Mouse (Mus musculus): ENCODE measurements around the gene Lcorl.
A peak's percentile ranks its signal among the peaks of the same experiment; 100 is the strongest.

Lcorl gene

DNA sequence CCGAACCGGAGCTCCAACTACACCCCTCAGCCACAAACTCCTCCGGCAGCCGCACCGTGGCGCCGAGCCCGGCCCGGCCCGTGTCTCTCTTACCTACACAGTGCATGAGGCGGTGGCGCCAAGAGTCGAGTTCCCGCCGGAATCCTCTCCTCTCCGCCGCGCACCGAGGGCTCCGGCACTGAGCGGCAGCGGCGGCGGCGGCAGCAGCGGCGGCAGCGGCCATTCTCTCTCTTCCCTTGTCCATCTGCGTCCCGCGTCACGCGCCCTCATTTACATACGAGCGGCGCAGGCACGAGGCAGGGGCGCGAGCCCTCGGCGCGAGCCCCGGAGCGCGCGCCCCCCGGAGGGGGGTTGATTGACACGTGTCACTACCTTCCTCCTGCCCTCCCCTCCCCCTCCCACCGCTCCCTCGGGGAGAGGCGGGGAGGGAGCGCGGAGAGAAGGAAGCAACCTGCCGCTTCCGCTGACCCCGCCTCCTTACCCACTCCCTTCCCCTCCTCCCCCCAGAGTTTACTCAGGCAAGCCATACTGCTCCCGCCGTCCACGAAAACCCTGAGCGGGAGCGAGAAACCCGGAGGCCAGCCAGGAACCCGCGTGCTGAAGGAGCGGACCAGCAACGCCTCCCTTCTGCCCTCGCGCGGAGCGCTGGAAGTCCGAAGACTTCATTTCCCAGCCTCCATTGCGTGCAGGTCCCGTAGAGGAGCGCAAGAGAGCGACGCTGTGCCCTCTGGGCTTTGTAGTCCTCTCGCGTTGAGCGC lies at the start of gene Lcorl:
Lcorl (minus strand) TSS at position 362 of the 758 bp plus-strand sequence.
- DNase-seq (ENCODE audit: low read depth, low spot score), result peak; percentile 99

DNA sequence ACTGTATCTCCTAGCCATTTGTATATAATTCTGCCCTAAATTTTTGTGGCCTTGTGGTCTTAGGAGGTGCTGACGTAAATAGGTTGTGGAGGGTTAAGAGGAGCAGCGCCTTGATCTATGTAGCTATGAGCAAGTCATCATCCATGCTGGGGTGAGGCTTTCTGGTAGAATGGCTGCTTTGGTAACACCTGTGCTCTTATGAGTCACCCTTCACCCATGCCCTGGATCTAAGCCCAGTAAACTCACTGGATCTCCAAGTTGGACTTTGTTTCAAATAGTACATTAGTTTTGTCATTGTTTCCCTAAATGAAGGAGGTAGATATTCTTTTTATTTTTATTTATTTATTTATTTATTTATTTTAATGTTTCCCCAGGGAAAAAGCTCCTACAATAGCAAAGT lies 47.3 kb upstream of the Lcorl start:
- no peak for DNase-seq (ENCODE audit: low read depth, low spot score)

DNA sequence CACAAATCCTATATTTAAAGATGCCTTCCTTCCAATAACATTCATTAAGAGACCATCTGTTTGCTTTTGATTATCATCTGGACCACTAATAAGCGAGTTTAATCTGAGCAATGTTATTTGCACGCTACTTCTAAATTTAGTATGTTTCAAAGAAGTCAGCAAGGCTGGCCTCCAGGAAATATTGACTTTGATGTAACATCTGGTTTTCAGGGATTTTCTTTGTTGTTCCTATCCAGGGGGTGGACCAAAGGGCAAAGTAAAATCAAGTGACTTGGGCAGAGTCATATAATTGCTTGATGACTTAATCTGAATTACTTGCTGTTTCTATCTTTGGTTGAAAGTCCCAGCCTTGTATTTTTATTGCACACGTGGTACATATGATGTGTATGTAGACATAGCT lies 45.8 kb upstream of the Lcorl start:
- DNase-seq (ENCODE audit: low read depth, low spot score), result no peak

DNA sequence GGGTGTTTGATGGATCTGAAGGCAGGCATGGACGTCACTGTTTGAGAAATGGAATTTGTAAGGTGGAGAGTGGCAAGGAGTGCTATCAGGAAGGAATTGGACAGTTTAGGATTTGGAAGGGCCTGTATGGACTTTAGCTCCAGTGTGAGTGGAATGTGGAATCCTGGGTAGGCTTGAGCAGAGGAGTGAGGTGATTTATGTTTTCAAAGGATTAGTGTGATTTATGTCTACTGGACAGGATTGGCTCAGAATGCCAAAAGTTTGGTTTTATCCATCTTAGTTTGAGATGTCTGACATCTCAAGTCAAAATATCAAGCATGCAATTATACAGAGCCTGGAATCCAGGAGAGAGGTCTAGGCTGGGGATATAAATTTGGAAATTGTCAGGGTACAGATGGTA lies 37.9 kb upstream of the Lcorl start:
- no peak for DNase-seq (ENCODE audit: low read depth, low spot score)

DNA sequence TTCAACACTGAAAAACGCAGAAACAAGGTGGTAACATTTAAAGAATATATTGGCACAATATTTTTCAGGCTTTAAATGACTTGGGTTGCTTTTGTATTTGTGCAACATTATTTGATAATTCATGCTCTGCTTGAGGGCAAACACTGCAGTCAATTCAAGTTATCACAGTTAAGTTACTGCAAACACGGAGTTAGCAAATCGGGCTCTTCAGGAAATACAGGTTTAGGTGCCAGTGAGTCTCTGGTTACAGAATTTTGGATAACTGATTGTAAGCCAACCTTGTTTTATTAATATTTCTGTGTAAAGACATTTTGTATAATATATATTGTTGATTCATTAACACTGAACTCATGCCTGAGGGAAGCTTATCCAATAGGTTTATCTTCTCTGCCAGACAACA lies 36.3 kb upstream of the Lcorl start:
- DNase-seq (ENCODE audit: low read depth, low spot score), result no peak

DNA sequence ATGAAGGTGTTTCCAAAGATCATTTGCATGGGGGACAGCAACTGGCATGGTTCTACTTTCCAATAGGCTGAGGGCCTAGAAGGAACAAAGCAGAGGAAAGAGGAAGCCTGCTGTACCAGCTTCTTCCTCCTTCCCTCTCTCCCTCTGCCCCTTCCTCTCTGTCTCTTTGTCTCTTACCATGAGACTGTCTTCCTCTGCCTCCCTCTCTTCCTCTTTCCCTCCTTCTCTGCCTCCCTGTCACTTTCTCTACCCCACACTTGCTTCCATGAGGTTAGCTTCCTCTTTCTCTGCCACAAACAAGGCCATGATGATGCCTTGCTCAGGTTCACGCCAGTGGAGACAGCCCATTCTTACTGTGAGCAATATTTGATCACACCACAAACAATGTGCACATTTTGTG lies 18.9 kb upstream of the Lcorl start:
- no peak for DNase-seq (ENCODE audit: low read depth, low spot score)

DNA sequence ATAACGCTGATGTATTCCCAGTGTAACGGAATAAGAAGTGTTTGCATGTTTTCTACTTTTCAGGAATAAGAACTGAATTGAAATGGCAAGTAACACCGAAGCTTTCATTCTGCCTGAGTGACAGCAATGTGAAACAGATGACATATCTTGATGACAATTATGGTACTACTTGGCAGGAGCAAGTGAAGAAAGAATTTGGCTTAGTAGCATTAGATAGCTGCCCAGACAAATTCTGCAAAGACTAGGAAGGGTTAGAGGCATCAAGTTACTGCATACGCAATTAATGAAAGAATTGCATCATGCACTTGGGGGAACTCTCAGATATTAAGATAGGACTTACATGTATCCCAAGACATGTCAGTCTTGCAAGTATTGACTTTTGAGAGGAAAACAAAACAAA lies 18.1 kb upstream of the Lcorl start:
- DNase-seq (ENCODE audit: low read depth, low spot score), result no peak

DNA sequence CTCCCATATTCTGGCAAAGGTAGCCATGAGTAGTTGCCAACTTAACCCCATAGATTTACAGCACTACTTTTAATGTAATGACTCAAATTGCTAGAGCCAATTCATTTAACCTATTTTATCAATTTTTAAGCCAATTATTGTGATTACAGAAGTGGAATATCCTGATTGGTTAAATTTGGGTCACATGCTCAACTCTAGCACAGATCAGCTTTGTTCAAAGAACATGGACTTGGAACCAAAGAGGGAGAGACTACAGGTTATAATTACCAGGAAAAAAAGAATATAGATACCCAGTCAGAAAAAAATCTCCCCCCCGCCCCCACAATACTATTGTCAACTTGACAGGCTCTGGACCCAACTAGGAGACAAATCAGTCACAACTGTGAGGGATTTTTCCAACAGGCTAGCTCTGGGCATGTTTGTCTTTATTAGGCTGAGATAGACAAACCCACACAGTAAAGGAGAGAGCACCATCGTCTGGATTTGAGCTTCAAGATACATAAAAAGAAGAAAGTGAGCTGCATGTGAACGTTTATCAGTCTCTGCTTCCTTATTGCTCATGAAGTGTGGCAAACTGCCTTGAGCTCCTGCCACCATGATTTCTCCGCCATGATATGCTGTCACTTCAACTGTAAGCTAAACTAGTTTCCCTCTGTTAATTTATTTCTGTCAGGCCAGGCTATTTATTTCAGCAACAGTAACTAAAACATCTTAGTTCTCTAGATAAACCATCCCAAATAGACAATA lies 17.0 kb upstream of the Lcorl start:
- DNase-seq (ENCODE audit: low read depth, low spot score), result no peak

DNA sequence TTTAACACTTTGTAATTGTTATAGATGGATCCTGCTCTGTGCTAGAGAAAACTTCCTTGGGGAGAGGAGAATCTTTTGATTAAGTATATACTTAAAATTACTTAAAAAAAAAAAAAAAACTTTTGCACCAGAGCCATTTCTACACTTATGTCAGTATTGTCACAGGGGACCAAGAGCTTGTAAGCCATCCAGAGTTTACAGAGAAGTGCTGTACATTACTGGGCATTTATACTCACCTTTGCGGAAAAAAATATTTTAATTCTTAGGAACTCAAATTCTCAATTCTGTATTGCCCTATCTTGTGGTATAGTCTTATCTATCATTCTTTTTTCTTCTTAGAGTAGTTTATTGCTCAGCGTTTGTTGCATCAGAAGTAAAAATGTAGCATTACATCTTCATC lies 953 bp upstream of the Lcorl start:
- DNase-seq (ENCODE audit: low read depth, low spot score), result no peak

DNA sequence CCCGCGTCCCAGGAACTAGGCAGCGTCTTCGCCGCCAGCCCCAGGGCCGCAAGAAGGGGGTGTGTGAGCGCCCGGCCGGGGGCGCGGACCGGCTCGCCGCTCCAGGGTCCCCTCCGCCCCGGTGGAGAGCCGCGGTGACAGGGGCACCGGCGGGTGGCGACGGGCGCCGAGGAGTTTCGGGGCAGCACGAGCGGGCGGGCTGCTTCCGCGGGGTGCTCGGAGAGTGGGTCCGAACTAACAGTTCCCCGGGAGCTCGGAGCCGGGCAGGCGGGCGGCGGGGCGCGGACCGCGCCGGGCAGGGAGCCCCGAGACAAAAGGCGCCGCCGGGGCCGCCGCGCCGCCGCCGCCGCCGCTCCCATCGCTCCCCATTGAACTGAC lies 550 bp downstream of the Lcorl start:
- no peak for DNase-seq (ENCODE audit: low read depth, low spot score)

DNA sequence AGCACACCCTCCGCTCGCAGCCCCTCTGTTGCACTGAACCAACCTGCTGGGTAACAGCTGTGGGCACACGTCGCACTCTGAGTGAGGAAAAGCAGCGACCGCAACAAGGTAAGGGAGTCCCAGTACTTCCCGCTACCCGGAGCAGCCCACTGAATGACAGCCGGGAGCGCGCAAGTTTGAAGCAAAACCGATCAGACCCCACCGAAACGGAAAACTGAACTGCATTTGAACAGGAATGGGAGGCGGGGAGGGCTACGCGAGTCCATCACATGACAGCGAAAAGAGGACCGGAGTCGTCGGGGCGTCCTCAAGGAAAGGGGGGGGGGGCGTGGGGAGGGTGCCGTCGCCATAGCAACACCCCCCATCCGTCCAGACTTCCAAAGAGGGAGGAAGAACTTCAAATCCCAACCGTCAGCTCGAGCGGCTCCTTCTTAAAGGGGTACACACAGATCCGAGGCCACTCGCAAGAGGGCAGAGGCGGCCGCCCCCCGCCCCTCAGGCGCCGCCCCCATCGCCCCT lies 1.1 kb downstream of the Lcorl start:
- peak; percentile 90 for DNase-seq (ENCODE audit: low read depth, low spot score)

DNA sequence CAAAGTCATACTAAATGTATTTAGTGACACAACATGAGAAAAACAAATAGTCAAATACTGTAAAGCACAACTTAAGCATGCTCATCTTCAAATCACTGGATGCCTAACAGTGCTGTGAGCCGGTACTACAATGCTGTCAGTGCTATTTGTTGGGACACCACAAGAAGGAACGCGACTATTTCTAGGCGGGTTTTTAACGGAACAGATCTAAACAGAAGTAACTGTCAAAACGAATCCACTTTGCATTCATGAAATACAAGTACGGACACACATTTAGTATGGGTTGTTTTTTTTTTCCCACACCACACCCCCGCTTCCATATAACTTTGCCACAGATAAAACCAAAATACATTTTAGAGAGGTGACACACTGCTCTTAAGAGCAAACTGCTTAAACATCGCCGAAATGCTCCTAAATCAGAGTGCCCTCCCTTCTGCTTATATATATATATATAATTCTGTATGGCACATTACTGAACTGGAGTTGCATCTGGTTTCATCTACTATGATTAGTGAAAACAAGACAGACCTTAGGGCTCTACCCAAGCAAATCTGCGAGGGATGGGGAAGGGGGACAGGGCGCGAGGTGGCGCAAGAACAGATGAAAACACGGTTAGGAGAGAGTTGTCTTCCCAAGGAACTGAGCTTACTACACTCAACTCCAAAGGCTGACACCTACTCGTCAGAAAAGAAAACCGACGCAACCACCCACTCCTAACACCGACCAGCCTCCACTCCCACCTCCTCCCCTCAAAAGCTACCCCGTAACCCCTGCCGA lies 1.7 kb downstream of the Lcorl start:
- DNase-seq (ENCODE audit: low read depth, low spot score), result peak; percentile 74

DNA sequence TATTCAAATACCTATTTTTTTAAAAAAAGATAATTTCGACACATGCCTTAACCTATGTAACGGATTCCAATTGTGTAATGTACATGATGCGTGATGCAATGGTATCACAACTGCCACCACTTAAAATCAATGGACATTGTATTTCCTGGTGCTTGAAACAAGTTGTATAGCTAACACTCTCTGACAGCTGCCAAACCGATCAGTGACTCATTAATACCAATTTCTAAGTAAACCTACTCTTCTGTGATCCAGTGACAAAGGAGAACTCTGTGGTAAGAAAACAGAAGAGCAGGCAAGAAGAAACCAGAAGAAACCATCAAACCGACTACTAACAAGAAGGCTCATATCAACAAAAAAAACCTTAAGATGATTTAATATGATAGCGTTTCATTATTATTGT lies 12.7 kb downstream of the Lcorl start:
- no peak for DNase-seq (ENCODE audit: low read depth, low spot score)

DNA sequence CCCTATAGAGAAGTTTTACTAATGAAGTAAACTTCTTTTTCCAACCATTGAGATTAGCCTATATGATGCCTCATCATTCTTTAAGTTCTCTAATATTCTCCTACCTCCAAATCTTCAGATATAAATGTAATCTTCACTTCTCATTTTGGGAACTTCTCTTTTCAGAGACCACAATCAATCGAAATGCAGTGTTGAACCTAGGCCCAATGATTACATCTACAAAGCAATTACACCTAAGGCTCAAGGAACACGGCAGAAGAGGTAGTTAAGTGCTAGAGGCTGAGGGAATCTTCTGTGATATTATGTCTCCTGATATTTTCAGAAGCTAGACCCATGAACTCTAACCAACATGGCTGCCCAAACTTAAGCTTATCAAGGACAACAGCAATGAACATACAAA lies 22.3 kb downstream of the Lcorl start:
- no peak for DNase-seq (ENCODE audit: low read depth, low spot score)

DNA sequence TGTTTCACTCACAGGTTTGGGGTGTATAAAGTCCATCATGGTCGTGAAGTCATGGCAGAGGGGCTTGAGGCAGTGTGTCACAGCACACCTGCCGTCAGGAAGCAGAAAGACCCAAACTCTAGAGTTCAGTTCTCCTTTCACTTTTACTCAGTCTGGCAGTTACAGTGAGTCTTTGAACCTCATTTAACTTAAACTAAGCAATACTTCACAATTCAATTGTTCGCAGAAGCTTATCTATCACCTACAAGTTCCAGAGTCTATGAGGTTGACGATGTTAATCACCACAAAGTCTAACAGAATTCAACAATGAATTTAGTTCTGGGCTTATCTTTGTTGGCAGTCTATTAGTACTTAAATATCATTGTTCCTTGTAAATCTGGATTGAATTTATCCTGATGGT lies 45.9 kb downstream of the Lcorl start:
- DNase-seq (ENCODE audit: low read depth, low spot score), result no peak

DNA sequence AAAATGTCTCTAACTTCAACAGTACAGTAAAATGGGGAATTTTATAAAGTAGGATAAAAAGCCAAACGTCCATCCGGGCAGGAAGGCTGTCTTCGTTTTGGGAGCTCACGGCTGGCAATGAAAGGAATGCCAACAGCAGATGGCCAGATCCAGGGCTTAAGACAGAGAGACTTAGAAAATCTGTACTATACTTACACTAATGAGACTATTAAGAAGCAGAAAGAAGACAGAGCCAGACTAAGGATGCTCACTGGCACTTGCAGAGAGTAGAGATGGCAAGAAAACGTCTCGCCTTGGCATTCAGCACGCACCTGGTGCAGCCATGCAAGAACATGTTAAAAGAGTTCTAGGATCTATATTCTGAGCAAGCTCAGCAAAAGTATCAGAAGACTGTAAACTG lies 65.6 kb downstream of the Lcorl start:
- DNase-seq (ENCODE audit: low read depth, low spot score), result peak; percentile 63

DNA sequence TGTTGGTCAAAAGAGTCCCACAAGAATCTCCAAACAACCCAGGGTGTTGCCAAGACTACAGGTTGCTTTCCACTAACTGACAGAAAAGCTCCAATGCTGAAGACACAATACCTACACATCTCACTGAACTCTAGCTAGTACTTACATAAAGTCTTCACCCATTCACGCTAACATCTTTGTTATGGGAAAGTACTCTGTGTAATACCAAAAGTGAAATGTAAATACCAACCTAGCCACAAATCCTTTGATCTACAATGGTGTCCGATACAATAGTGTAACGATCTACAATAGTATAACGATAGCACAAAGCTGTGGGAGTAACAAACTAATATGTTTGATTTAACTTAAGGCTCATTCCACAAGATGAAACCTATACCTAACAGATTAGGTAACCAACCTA lies 67.2 kb downstream of the Lcorl start:
- DNase-seq (ENCODE audit: low read depth, low spot score), result no peak

DNA sequence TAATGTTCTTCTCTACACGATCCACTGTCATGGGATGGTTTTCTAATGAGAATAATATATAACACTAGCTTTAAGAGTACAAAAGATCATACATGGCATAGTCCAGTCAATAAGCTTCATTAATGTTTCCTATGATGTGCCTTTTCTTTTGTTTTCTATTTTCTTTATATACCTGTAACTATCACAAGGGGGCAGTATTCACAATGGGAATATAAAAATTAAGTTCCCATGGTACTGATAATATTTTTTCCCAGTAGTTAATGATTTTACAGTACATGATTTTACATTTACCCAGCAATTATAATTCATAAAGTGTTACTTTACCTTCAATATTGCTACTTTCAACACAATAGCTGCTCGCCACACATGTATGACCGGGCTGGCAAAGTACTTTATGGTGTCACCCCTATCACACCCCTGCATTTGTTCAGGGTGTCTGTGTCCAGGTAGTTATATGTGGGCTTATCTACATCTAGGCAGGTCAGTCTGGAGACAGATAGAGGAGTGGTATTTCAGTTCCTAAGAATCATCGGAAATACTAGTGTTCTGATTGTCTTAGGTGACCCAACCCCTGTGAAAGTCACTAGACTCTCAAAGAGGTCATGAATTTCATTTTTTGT lies 99.8 kb downstream of the Lcorl start:
- no peak for DNase-seq (ENCODE audit: low read depth, low spot score)

DNA sequence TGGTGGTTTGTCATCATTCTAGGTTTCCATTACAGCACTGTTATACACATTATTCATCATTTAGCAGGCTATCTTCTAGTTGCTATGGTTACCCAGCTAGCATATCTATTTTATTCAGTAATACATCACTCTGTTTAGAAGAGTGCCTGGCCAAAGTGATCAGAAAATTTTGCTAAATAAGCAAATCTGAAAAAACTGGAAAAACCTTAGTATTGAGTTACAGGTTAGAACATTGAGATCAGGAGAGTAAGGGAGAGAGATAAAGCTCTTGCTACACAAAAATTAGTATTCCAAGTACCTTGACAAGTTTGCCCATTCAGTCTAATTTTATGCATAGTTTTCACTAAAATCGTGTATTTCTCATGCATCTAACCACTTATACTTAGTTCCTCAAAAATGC lies 119.5 kb downstream of the Lcorl start:
- peak; percentile 5 for DNase-seq (ENCODE audit: low read depth, low spot score)

DNA sequence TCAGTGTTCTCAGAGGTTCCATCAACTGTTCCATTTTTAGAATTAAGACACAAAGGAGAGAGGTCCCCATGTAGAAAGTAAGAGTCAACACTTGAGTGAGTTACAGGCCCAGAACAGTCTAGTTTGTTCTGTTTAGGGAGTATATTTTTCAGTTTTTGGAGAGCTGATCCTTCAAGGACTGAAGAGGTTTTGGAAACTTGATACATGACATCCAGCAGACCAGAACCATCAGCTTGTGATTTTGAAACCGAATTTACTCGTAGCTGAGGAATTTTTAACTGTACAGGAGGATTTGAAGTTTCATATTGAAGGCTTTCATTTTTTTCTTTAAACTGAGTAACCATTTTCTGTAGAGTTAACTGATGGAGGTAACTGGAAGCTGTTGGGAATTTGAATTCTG lies 123.7 kb downstream of the Lcorl start:
- no peak for DNase-seq (ENCODE audit: low read depth, low spot score)

DNA sequence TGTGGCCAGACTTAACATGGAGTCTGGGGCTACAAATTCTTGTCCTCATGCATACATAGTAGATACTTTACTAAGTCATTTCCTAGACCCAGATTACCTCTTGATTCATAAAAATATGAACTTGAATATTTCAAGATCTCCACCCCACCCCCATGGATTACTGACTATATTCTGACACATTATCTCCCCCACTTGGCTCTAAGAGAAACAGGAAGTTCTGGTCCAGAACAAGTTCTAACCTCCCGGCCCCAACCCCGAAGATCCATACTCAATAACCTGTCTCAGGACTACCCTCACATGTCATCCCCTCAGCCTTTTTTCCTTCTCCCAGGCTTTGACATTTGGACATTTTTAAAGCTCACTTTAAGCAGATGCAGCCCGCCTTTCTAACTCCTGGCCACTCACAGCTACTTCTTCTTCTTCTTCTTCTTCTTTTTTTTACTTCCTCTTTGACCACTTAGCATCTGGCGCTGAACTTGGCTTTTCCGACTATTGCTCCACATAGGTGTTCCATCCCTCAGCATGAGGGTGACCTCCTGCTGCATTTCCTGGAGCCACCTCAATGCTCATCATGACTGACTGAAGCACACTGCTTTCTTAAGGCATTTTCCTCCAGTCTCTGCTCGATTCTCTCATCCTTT lies 138.4 kb downstream of the Lcorl start:
- no peak for DNase-seq (ENCODE audit: low read depth, low spot score)

All from brain, adult 2 months (tissue).